Mouse (Mus musculus) embryonic facial prominence, embryonic 11.5 days (tissue): ENCODE data around the gene Gnb1. TPM values are rescaled to one million over a fixed set of nuclear protein-coding genes. Genes with fewer than 3 reads are reported as not detected.

Experiments used
- ATAC-seq: fragments of 200-750 bp; cut with Nextera tagmentation; replicated peaks from 2 replicates; pipeline ENCODE4 v1.8.0; 2017; ENCODE audit warnings: low read depth; ENCODE audit not compliant: insufficient number of reproducible peaks, low FRiP score, low TSS enrichment
- DNase-seq: peaks from one replicate; pipeline ENCODE4 v3.0.0-alpha.2; 2015; ENCODE audit warnings: low spot score
- H3K27ac ChIP-seq: fragments of 300-500 bp; sonication (generic); replicated peaks from 2 replicates; pipeline ENCODE4 v1.5.1; 2014; ENCODE audit warnings: mild to moderate bottlenecking, low read depth, low read length, control low read depth
- H3K27me3 ChIP-seq: fragments of 300-500 bp; sonication (generic); 2 replicates; pipeline ENCODE4 v1.6.1; 2014; ENCODE audit warnings: mild to moderate bottlenecking, low read length, moderate library complexity, mixed read lengths; ENCODE audit not compliant: control insufficient read depth, insufficient read depth
- H3K36me3 ChIP-seq: fragments of 300-500 bp; sonication (generic); replicated peaks from 2 replicates; pipeline ENCODE4 v1.6.1; 2014; ENCODE audit warnings: low read depth, mild to moderate bottlenecking, low read length, moderate library complexity, mixed read lengths; ENCODE audit not compliant: control insufficient read depth, insufficient read depth
- H3K4me1 ChIP-seq: fragments of 300-500 bp; sonication (generic); 2 replicates; pipeline ENCODE4 v1.6.1; 2014; ENCODE audit warnings: low read length, mixed read lengths; ENCODE audit not compliant: control insufficient read depth, insufficient read depth
- H3K4me2 ChIP-seq: fragments of 300-500 bp; sonication (generic); 2 replicates; pipeline ENCODE4 v1.6.1; 2014; ENCODE audit warnings: low read depth, mild to moderate bottlenecking, control low read depth, low read length, moderate library complexity
- H3K4me3 ChIP-seq: fragments of 300-500 bp; sonication (generic); 2 replicates; pipeline ENCODE4 v1.5.1; 2014; ENCODE audit warnings: low read depth, low read length, control low read depth
- H3K9ac ChIP-seq: fragments of 300-500 bp; sonication (generic); replicated peaks from 2 replicates; pipeline ENCODE4 v1.6.1; 2014; ENCODE audit warnings: mild to moderate bottlenecking, control low read depth, low read length
- H3K9me3 ChIP-seq: fragments of 300-500 bp; sonication (generic); replicated peaks from 2 replicates; pipeline ENCODE4 v1.6.1; 2016; ENCODE audit warnings: mild to moderate bottlenecking, low read length, inconsistent platforms, mixed read lengths; ENCODE audit not compliant: control insufficient read depth
- WGBS: fragments of 180-500 bp; shearing (Covaris S2); extraction: QIAGEN DNeasy Blood & Tissue Kit; methylation state at CpG from one replicate; pipeline ENCODE4 v1.1.7; 2014; 5-methylcytosine and 5-hydroxymethylcytosine counted together
- polyA plus RNA-seq: library from polyadenylated mRNA; unstranded; fragments of >200 nt; fragmentation: Nextera tagmentation; extraction: Ambion mirVana; gene quantifications from 2 replicates; pipeline ENCODE4 v1.2.1, GENCODE M21; 2014

Gene Gnb1
- polyA plus RNA-seq, 1 experiment from 2014 or later, result 691 TPM

GRCm38 (mm10) chr4:155488232-155489025, 2.7 kb upstream of the Gnb1 start:
- H3K27ac ChIP-seq, result no peak overlapping the region
- H3K9ac ChIP-seq, result peak overlapping the region; percentile 28; the same call in 1 of the 2 replicates
- no peaks in the 10 kb centered on the region for H3K27me3 ChIP-seq
- 0 out of 2 replicates have a peak, but pooled peaks cover 2% of the 10 kb centered on the region for H3K4me1 ChIP-seq
- H3K9me3 ChIP-seq, result no peaks in the 10 kb centered on the region
- WGBS, result 61% methylated on average over 8 of the region's 8 CpGs
- no peak for ATAC-seq
- peak; percentile 61 for DNase-seq
- H3K4me3 ChIP-seq, result no peak overlapping the region
- H3K36me3 ChIP-seq, result no peaks in the 10 kb centered on the region
- H3K4me2 ChIP-seq, result no peak overlapping the region

GRCm38 (mm10) chr4:155489101-155489970, 1.8 kb upstream of the Gnb1 start:
- Histone ChIP-seq H3K4me3 (no peak overlapping the region), H3K4me2 (no peak overlapping the region), H3K27me3 (no peaks in the 10 kb centered on the region), H3K27ac (no peak overlapping the region), H3K4me1 (0 out of 2 replicates have a peak, but pooled peaks cover 2% of the 10 kb centered on the region), H3K9ac (no peak overlapping the region), H3K36me3 (no peaks in the 10 kb centered on the region), H3K9me3 (no peaks in the 10 kb centered on the region)
- WGBS, result 78% methylated on average over 9 of the region's 9 CpGs
- DNase-seq, result no peak
- ATAC-seq, result no peak

GRCm38 (mm10) chr4:155490456-155490855, 705 bp upstream of the Gnb1 start:
- Histone ChIP-seq H3K4me3 (peak overlapping the region; percentile 100), H3K27ac (no peak overlapping the region), H3K9me3 (no peaks in the 10 kb centered on the region), H3K36me3 (no peaks in the 10 kb centered on the region), H3K27me3 (no peaks in the 10 kb centered on the region), H3K4me1 (0 out of 2 replicates have a peak, but pooled peaks cover 2% of the 10 kb centered on the region), H3K4me2 (peak overlapping the region; percentile 74), H3K9ac (peak overlapping the region; percentile 100)
- WGBS, result 29% methylated on average over 5 of the region's 5 CpGs
- no peak for DNase-seq
- no peak for ATAC-seq

GRCm38 (mm10) chr4:155491529-155492130, 469 bp downstream of the Gnb1 start:
- WGBS, result 1% methylated on average over 54 of the region's 54 CpGs
- no peaks in the 10 kb centered on the region for H3K9me3 ChIP-seq
- 0 out of 2 replicates have a peak, but pooled peaks cover 2% of the 10 kb centered on the region for H3K4me1 ChIP-seq
- peak overlapping the region; percentile 60 for H3K4me2 ChIP-seq
- H3K4me3 ChIP-seq, result peak overlapping the region; percentile 100
- peak overlapping the region; percentile 100 for H3K9ac ChIP-seq
- H3K27me3 ChIP-seq, result no peaks in the 10 kb centered on the region
- H3K36me3 ChIP-seq, result no peaks in the 10 kb centered on the region
- H3K27ac ChIP-seq, result peak overlapping the region; percentile 89
- peak; percentile 62 for DNase-seq
- peak; percentile 50; the same call in 1 of the 2 replicates for ATAC-seq

- Histone ChIP-seq H3K9ac (peak overlapping the region; percentile 100), H3K27ac (peak overlapping the region; percentile 89), H3K4me1 (0 out of 2 replicates have a peak, but pooled peaks cover 2% of the 10 kb centered on the region), H3K27me3 (no peaks in the 10 kb centered on the region), H3K9me3 (no peaks in the 10 kb centered on the region), H3K4me3 (peak overlapping the region; percentile 100), H3K36me3 (no peaks in the 10 kb centered on the region), H3K4me2 (peak overlapping the region; percentile 60)
- peak; percentile 64 for DNase-seq
- no peak for ATAC-seq
- under 1% methylated on average over 51 of the region's 51 CpGs for WGBS
These were observed 1.0 kb downstream of the Gnb1 start for GRCm38 (mm10) chr4:155492131-155492633.

GRCm38 (mm10) chr4:155494891-155495290, 3.7 kb downstream of the Gnb1 start:
- H3K4me3 ChIP-seq, result no peak overlapping the region
- no peaks in the 10 kb centered on the region for H3K36me3 ChIP-seq
- H3K9me3 ChIP-seq, result no peaks in the 10 kb centered on the region
- H3K9ac ChIP-seq, result no peak overlapping the region
- H3K4me1 ChIP-seq, result no peaks in the 10 kb centered on the region
- no peak overlapping the region for H3K4me2 ChIP-seq
- no peaks in the 10 kb centered on the region for H3K27me3 ChIP-seq
- no peak overlapping the region for H3K27ac ChIP-seq
- DNase-seq (no peak), ATAC-seq (no peak)
- 80% methylated on average over 4 of the region's 4 CpGs for WGBS

GRCm38 (mm10) chr4:155497963-155498362, 6.8 kb downstream of the Gnb1 start:
- Histone ChIP-seq H3K4me2 (no peak overlapping the region), H3K4me1 (no peaks in the 10 kb centered on the region), H3K36me3 (no peaks in the 10 kb centered on the region), H3K27me3 (no peaks in the 10 kb centered on the region), H3K4me3 (no peak overlapping the region), H3K9ac (no peak overlapping the region), H3K27ac (no peak overlapping the region), H3K9me3 (no peaks in the 10 kb centered on the region)
- no peak for DNase-seq
- no peak for ATAC-seq
- 91% methylated on average over 3 of the region's 3 CpGs for WGBS
